Mouse (Mus musculus): Measurements from ENCODE around the gene Sugp2.

DNA sequence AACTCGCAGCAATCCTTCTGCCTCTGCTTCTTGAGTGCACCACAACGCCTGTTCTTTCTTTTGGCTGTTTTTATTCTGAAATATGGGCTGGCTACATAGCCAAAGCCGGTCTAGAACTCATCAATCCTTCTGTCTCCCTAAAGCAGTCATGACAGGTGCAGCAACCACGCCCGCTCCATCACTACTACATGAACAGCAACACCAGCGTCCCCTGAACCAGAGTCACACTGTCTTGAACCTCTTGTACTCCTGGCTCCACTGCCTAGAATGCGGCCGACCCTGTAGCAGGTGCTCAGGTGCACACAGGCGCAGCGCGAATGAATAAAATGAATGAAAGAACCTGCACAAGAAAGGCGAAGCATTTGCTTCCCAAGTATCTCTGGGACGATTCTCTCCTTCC, 420 bp upstream of the Sugp2 start:
- TF ChIP-seq GATA1 (IDR thresholded peaks at IDR 0.05; ENCODE audit: borderline replicate concordance, low read length) (no peak), FLI1 (IDR thresholded peaks at IDR 0.05; ENCODE audit: low read length) (no peak)
